Comparison of ENCODE assay signal across 24 mouse cellular contexts in genomic region chr4:114434766-114435165, GRCm38 (mm10). TPM values are rescaled to one million over a fixed set of nuclear protein-coding genes. Genes with fewer than 3 reads are reported as not detected.
DNase-seq lines count a peak whose midpoint lies in the region; ATAC-seq lines count a peak whose summit lies in the region.
"Had no signal": no experiment of that assay in that cellular context is flagged by ENCODE, and none has a peak within 500 bp of the region (broad histone marks: within the 10 kb centered on the region; RNA-seq: fewer than 3 reads in every experiment).

No protein-coding gene starts in this region.

- no peak overlapping the region for H3K4me2 ChIP-seq in lung, embryonic 15.5 days
- H3K4me2 ChIP-seq in midbrain, embryonic 11.5 days, result no peak overlapping the region
- H3K4me2 ChIP-seq in midbrain, embryonic 15.5 days, result no peak overlapping the region
- H3K4me2 ChIP-seq: embryonic facial prominence, embryonic 12.5 days; forebrain, embryonic 13.5 days; forebrain, embryonic 15.5 days had no signal

- no peaks in the 10 kb centered on the region for H3K9me3 ChIP-seq in lung, embryonic 15.5 days
- H3K9me3 ChIP-seq in midbrain, embryonic 11.5 days (ENCODE audit: control insufficient read depth, low read length), result no peaks in the 10 kb centered on the region
- no peaks in the 10 kb centered on the region for H3K9me3 ChIP-seq in midbrain, embryonic 15.5 days
- H3K9me3 ChIP-seq: embryonic facial prominence, embryonic 10.5 days; embryonic facial prominence, embryonic 12.5 days; forebrain, embryonic 13.5 days; forebrain, embryonic 15.5 days had no signal

- peaks cover 20% of the 10 kb centered on the region for H3K4me1 ChIP-seq in lung, embryonic 15.5 days
- no peaks in the 10 kb centered on the region for H3K4me1 ChIP-seq in midbrain, embryonic 11.5 days (ENCODE audit: control insufficient read depth, insufficient read depth, low read length)
- H3K4me1 ChIP-seq in midbrain, embryonic 15.5 days, result no peaks in the 10 kb centered on the region
- H3K4me1 ChIP-seq: embryonic facial prominence, embryonic 12.5 days; forebrain, embryonic 13.5 days; forebrain, embryonic 15.5 days had no signal

- intact Hi-C loops in heart, postnatal 14 days (cut with DNase I), result no loop called here

- no peaks in the 10 kb centered on the region for H3K36me3 ChIP-seq in lung, embryonic 15.5 days
- no peaks in the 10 kb centered on the region for H3K36me3 ChIP-seq in midbrain, embryonic 11.5 days (ENCODE audit: control insufficient read depth, insufficient read depth, low read length)
- no peaks in the 10 kb centered on the region for H3K36me3 ChIP-seq in midbrain, embryonic 15.5 days (replicated peaks)
- H3K36me3 ChIP-seq: embryonic facial prominence, embryonic 10.5 days; embryonic facial prominence, embryonic 12.5 days; forebrain, embryonic 15.5 days; G1E had no signal

- no peak overlapping the region for H3K9ac ChIP-seq in lung, embryonic 15.5 days
- no peak overlapping the region for H3K9ac ChIP-seq in midbrain, embryonic 11.5 days (ENCODE audit: low read length)
- no peak overlapping the region for H3K9ac ChIP-seq in midbrain, embryonic 15.5 days
- H3K9ac ChIP-seq: embryonic facial prominence, embryonic 12.5 days; forebrain, embryonic 13.5 days; forebrain, embryonic 15.5 days had no signal

- peak overlapping the region; percentile 31 for H3K27ac ChIP-seq in lung, embryonic 15.5 days
- H3K27ac ChIP-seq in midbrain, embryonic 11.5 days (ENCODE audit: low read depth, low read length), result no peak overlapping the region
- H3K27ac ChIP-seq in midbrain, embryonic 15.5 days, result no peak overlapping the region
- H3K27ac ChIP-seq: embryonic facial prominence, embryonic 10.5 days; embryonic facial prominence, embryonic 12.5 days; forebrain, embryonic 13.5 days; forebrain, embryonic 15.5 days had no signal

- ATAC-seq in lung, embryonic 15.5 days (ENCODE audit: borderline replicate concordance, extremely low read depth, low FRiP score, low TSS enrichment), result no peak
- ATAC-seq in midbrain, embryonic 11.5 days (ENCODE audit: low FRiP score), result no peak
- no peak for ATAC-seq in midbrain, embryonic 15.5 days (replicated peaks)
- ATAC-seq: activated CD4-positive, CD25-positive, alpha-beta regulatory T cell, adult 4 months; CD4-positive, CD25-positive, alpha-beta regulatory T cell, adult 4 months; forebrain, embryonic 13.5 days; forebrain, embryonic 15.5 days; Patski had no signal

- DNase-seq in heart, adult 11 months, result peak; percentile 70
- no peak for DNase-seq in heart, postnatal 14 days
- DNase-seq in lung, adult 18-20 months, result no peak
- peak; percentile 69 for DNase-seq in midbrain, embryonic 11.5 days (ENCODE audit: low spot score, missing footprints)
- DNase-seq: adrenal gland, adult 8-10 months; adrenal gland, postnatal 14 days; adrenal gland, postnatal 36 days; B cell, adult 2 months; cerebellum, adult 11-12 months; cerebellum, adult 2 months; cerebellum, adult 9-10 months; cerebellum, postnatal 10 days; cerebellum, postnatal 25 days had no signal

- H3K4me3 ChIP-seq in lung, embryonic 15.5 days, result no peak overlapping the region
- H3K4me3 ChIP-seq in midbrain, embryonic 11.5 days (ENCODE audit: low read depth, low read length), result no peak overlapping the region
- H3K4me3 ChIP-seq in midbrain, embryonic 15.5 days, result no peak overlapping the region
- H3K4me3 ChIP-seq: embryonic facial prominence, embryonic 10.5 days; embryonic facial prominence, embryonic 12.5 days; forebrain, embryonic 13.5 days; forebrain, embryonic 15.5 days had no signal

- WGBS in lung, embryonic 15.5 days, result 51% methylated on average over 1 of the region's 1 CpGs
- 71% methylated on average over 1 of the region's 1 CpGs for WGBS in midbrain, embryonic 11.5 days
- 86% methylated on average over 1 of the region's 1 CpGs for WGBS in midbrain, embryonic 15.5 days

- H3K27me3 ChIP-seq in lung, embryonic 15.5 days, result no peaks in the 10 kb centered on the region
- H3K27me3 ChIP-seq in midbrain, embryonic 11.5 days (ENCODE audit: control insufficient read depth, insufficient read depth, low read length), result no peaks in the 10 kb centered on the region
- H3K27me3 ChIP-seq in midbrain, embryonic 15.5 days (replicated peaks), result no peaks in the 10 kb centered on the region
- H3K27me3 ChIP-seq: embryonic facial prominence, embryonic 12.5 days; forebrain, embryonic 13.5 days; forebrain, embryonic 15.5 days; Patski had no signal

RNA-seq across cellular contexts. Expression of gene Trabd2b, which starts 28.2 kb away (rescaled TPM):
- total RNA-seq in heart, postnatal 14 days (2021), result 10 to 100 TPM; 42.2 to 50.0 TPM
- polyA plus RNA-seq in lung, embryonic 15.5 days (2015; fragmentation: Nextera tagmentation; extraction: Ambion mirVana), result 4.4 and 5.1 TPM in 2 replicates
- 2.1 and 2.2 TPM in 2 replicates for polyA plus RNA-seq in midbrain, embryonic 11.5 days (2014; fragmentation: Nextera tagmentation; extraction: Ambion mirVana)
- polyA plus RNA-seq in midbrain, embryonic 15.5 days (2015; fragmentation: Nextera tagmentation; extraction: Ambion mirVana), result 0.60 and 0.65 TPM in 2 replicates
- total RNA-seq: CH12.LX had no signal
- polyA plus RNA-seq: activated CD4-positive, CD25-positive, alpha-beta regulatory T cell, adult 4 months; CD4-positive, CD25-positive, alpha-beta regulatory T cell, adult 4 months; G1E had no signal

Comparison
In these comparisons a context has a peak if more than half of its experiments do, and no peak if none do; other contexts are left out.
1. DNase-seq: peak in heart, adult 11 months (single experiment) and midbrain, embryonic 11.5 days (single experiment); none in heart, postnatal 14 days (0 of 2) and lung, adult 18-20 months (0 of 2).